ENCODE assay signal across 33 mouse cellular contexts in the genomic region with DNA sequence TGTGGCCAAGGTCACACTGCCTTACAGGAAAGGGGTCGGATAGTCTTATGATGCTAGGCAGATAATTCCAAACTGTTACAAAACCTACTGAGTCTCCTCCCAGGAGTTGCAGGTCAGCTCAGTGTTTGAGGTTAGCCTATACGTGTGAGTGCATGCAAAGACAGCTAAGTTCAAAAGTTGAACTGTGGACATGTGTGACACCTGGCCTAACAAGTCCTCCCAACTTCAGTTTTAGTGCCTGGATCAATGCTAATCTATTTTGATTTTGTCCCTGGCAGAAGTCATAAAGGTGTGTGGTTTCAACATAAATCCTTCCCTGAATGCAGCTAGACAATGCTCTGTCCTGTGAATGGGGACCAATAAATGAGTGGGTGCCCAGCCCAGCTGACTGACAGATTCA.
"Had no signal": no experiment of that assay in that cellular context is flagged by ENCODE, and none has a peak within 500 bp of the region (broad histone marks: within the 10 kb centered on the region; RNA-seq: fewer than 3 reads in every experiment).

No protein-coding gene starts in this region.

- DNase-seq: heart, postnatal 14 days; heart, postnatal 36 days; heart, postnatal 4 days; kidney, adult 11 months; kidney, adult 18-20 months; kidney, adult 2 months; kidney, adult 8-10 months; kidney, adult 9 months; kidney, postnatal 10 days; kidney, postnatal 14 days; kidney, postnatal 25 days; kidney, postnatal 36 days; kidney, postnatal 4 days; layer of hippocampus, adult 9-11 months; layer of hippocampus, postnatal 36 days had no signal

- H3K4me1 ChIP-seq: heart, embryonic 10.5 days; heart, embryonic 12.5 days; heart, embryonic 13.5 days; heart, embryonic 15.5 days; hindbrain, embryonic 10.5 days; hindbrain, embryonic 12.5 days; hindbrain, embryonic 13.5 days; hindbrain, embryonic 15.5 days; intestine, embryonic 15.5 days; kidney, embryonic 15.5 days had no signal

- H3K4me2 ChIP-seq: heart, embryonic 12.5 days; heart, embryonic 13.5 days; heart, embryonic 15.5 days; hindbrain, embryonic 12.5 days; hindbrain, embryonic 13.5 days; hindbrain, embryonic 14.5 days; hindbrain, embryonic 15.5 days; intestine, embryonic 15.5 days; kidney, embryonic 15.5 days had no signal

- H3K27ac ChIP-seq: heart, embryonic 10.5 days; heart, embryonic 13.5 days; heart, embryonic 15.5 days; hindbrain, embryonic 10.5 days; hindbrain, embryonic 12.5 days; hindbrain, embryonic 13.5 days; hindbrain, embryonic 14.5 days; hindbrain, embryonic 15.5 days; hindbrain, postnatal 0 days; intestine, embryonic 15.5 days; kidney, embryonic 15.5 days; kidney, postnatal 0 days; layer of hippocampus, adult 2 months; left cerebral cortex, adult 2 months had no signal

- H3K4me3 ChIP-seq: heart, embryonic 10.5 days; heart, embryonic 12.5 days; heart, embryonic 13.5 days; heart, embryonic 15.5 days; hindbrain, embryonic 10.5 days; hindbrain, embryonic 12.5 days; hindbrain, embryonic 13.5 days; hindbrain, embryonic 15.5 days; intestine, embryonic 15.5 days; kidney, embryonic 15.5 days; layer of hippocampus, adult 2 months; left cerebral cortex, adult 2 months had no signal

- H3K9ac ChIP-seq: heart, embryonic 12.5 days; heart, embryonic 13.5 days; heart, embryonic 15.5 days; hindbrain, embryonic 12.5 days; hindbrain, embryonic 13.5 days; hindbrain, embryonic 14.5 days; hindbrain, embryonic 15.5 days; intestine, embryonic 15.5 days; kidney, embryonic 15.5 days had no signal

- H3K36me3 ChIP-seq: hindbrain, embryonic 15.5 days had no signal

- ATAC-seq: hindbrain, embryonic 16.5 days; hindbrain, postnatal 0 days; inflammation-experienced regulatory T-cells, adult 6 months; intestine, embryonic 15.5 days; intestine, embryonic 16.5 days had no signal

- H3K27me3 ChIP-seq: heart, embryonic 12.5 days; heart, embryonic 13.5 days; heart, embryonic 15.5 days; hindbrain, embryonic 12.5 days; hindbrain, embryonic 13.5 days; hindbrain, embryonic 15.5 days; intestine, embryonic 15.5 days; kidney, embryonic 15.5 days had no signal

- H3K9me3 ChIP-seq: heart, embryonic 10.5 days; heart, embryonic 12.5 days; heart, embryonic 13.5 days; heart, embryonic 15.5 days; hindbrain, embryonic 12.5 days; hindbrain, embryonic 13.5 days; hindbrain, embryonic 15.5 days; intestine, embryonic 15.5 days; kidney, embryonic 15.5 days had no signal
